Mouse (Mus musculus): ENCODE results near the gene Gm38394. TPM values are rescaled to one million over a fixed set of nuclear protein-coding genes. Genes with fewer than 3 reads are reported as not detected.

The Gm38394 gene
- polyA plus RNA-seq, 1 experiment from 2014 or later: 6.2 TPM

DNA sequence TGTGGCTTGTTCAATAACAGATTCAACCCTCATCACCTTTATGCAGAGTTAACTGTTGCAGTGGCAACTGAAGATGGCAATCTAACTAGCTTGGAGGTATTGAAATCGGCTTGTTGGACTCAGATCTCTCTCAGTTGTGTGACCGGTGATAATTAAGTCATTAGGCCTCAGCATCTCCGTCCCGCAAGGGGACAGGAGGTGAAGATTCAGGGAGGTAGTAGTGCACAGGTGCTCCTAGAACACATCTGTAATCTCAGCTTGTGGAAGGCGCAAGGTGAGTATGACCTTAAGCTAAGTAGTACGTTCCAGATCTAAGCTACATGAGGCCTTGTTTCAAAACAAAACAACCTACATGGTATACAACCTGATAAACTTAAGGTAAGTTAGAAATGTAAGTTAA lies 50.5 kb downstream of the Gm38394 start:
- peaks cover 6% of the 10 kb centered on the region; the same call in 1 of the 2 replicates for H3K4me1 ChIP-seq
- peaks cover 49% of the 10 kb centered on the region for H3K36me3 ChIP-seq
- peak overlapping the region; percentile 96 for H3K4me3 ChIP-seq
- H3K27me3 ChIP-seq (ENCODE audit: low read depth, poor library complexity, severe bottlenecking): no peaks in the 10 kb centered on the region
- no peaks in the 10 kb centered on the region for H3K9me3 ChIP-seq (replicated peaks)
- no peak for DNase-seq (ENCODE audit: low spot score)
- WGBS: 62% methylated on average over 6 of the region's 6 CpGs
- peak overlapping the region; percentile 100; the same call in 1 of the 2 replicates for H3K27ac ChIP-seq

DNA sequence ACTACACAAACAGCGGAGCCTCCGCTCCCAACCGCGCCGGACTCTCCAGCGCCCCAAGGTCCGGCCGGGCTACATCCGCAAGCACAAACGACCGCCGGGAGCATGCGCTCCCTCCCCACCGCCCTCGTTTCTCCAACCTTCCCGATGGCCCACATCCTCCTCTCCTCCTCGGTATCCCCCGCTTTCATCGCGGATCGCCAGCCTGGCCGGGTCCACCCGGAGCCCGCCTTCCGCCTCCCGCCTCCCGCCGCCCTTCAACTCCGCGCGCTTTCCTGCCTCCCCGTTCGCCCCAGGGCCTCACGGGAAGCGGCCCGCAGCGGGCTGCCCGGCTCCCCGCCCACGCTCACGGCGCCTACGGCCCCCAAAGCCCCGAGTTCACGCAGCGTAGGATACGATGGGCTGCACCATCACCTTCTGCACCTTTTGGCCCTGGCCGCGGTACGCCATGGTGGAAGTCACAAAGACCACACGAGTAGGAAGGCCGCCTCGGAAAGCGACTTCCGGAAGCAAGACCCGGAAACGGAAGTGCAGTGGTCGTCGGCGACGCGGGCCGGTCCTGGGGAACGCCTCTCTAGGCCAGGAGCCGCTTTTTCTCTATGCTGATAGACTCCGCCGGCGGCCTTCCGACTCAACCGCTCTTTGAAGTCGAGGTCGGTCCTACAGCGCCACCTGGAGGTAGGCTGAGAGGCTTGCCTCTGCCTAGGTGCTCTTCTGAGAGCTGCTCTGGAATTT lies 51.2 kb downstream of the Gm38394 start, which contains the start of gene Snrpe:
Gene Snrpe (minus strand): TSS at position 521 of the 732 bp plus-strand sequence.
- under 1% methylated on average over 73 of the region's 73 CpGs for WGBS
- peaks cover 52% of the 10 kb centered on the region for H3K36me3 ChIP-seq
- peaks cover 6% of the 10 kb centered on the region; the same call in 1 of the 2 replicates for H3K4me1 ChIP-seq
- peak within 1 kb of the TSS; percentile 96 for H3K4me3 ChIP-seq
- H3K27me3 ChIP-seq (ENCODE audit: low read depth, poor library complexity, severe bottlenecking): no peaks in the 10 kb centered on the region
- H3K9me3 ChIP-seq (replicated peaks): no peaks in the 10 kb centered on the region
- peak; percentile 99 for DNase-seq (ENCODE audit: low spot score)
- H3K27ac ChIP-seq: peak within 1 kb of the TSS; percentile 100

DNA sequence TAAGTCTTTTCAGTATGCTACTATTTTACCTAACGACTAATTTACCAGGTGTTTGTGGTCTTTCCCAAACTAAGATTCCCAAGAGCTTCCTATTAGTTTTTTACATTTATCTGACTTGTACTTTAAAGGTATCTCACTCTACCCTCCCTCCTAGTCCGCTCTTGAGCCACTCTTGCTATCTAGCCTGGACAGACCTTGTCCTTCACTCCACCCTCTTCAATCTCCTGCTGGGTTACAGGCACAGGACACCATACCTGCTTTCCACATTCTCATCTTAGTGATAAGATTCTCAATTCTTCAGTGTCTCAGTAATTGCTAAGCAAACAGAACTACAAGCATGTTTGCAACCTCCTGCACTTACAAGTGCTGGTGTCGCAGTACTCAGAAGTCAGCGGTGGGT lies 57.9 kb downstream of the Gm38394 start:
- H3K4me1 ChIP-seq: no peaks in the 10 kb centered on the region
- WGBS: 97% methylated on average over 4 of the region's 4 CpGs
- no peak overlapping the region for H3K4me3 ChIP-seq
- H3K27me3 ChIP-seq (ENCODE audit: low read depth, poor library complexity, severe bottlenecking): no peaks in the 10 kb centered on the region
- no peaks in the 10 kb centered on the region for H3K9me3 ChIP-seq (replicated peaks)
- no peak for DNase-seq (ENCODE audit: low spot score)
- no peak overlapping the region for H3K27ac ChIP-seq
- peaks cover 80% of the 10 kb centered on the region for H3K36me3 ChIP-seq

DNA sequence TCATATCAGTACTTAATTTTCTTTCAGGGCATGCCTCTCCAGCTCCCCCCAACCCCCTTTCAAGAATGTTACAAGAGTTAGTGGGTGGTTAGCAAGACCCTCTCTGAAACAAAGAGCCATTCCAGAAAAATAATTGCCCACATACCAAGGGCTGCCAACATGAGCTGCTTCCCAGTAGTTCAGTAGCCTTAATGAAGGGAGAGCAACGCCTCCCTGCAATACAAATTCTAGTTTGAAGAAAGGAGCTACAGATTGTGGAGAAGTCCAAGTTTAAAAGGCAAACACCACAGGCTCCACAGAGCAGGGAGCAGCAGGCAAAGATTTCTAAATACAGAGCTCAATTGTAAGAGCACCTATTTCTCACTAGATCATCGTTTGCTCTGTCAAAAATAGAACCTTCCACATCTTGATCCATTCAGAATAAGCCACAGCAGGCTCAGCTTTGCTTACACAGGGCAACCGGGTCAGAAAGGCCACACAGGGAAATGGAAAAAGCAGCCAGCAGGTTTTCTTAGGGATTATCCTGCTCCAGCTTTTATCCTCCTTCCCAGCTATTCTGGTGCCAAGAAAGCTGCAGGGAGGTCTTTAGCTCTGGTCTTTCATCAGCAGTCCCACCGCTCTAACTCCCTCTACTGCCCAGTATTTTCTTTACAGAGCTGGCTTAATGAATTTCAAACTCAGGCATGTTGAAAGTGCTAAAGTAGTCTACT lies 64.7 kb downstream of the Gm38394 start:
- Histone ChIP-seq H3K27ac (peak overlapping the region; percentile 56), H3K27me3 (ENCODE audit: low read depth, poor library complexity, severe bottlenecking) (no peaks in the 10 kb centered on the region), H3K4me3 (no peak overlapping the region), H3K36me3 (peaks cover 13% of the 10 kb centered on the region), H3K4me1 (peaks cover 16% of the 10 kb centered on the region), H3K9me3 (replicated peaks) (no peaks in the 10 kb centered on the region)
- WGBS: 19% methylated on average over 4 of the region's 4 CpGs
- DNase-seq (ENCODE audit: low spot score): no peak

DNA sequence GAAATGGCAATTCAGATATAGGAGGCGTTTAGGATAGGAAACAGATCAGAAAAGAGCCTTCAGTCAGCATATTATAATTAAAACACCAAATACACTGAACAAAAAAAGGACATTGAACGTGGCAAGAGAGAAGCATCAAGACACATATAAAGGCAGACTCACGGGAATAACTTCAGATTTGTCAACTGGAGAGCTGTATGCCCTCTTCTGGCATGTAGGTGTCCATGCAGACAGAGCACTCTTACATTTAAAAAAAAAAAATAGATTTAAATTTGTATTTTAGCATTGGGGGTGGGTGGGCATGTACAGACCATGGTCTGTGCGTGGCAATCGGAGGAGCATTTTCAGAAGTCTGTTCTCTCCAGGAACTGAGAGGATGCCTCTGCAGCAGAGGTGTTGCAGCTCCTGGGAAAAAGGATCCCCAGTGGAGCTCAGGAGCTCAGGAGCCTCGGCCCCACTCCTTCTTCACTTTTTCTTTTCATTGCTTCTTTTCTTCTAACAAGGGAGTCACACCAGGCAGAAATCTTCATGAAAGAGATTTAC lies 75.1 kb downstream of the Gm38394 start:
- no peaks in the 10 kb centered on the region for H3K27me3 ChIP-seq (ENCODE audit: low read depth, poor library complexity, severe bottlenecking)
- no peak overlapping the region for H3K4me3 ChIP-seq
- DNase-seq (ENCODE audit: low spot score): no peak
- no peaks in the 10 kb centered on the region for H3K36me3 ChIP-seq
- no peak overlapping the region for H3K27ac ChIP-seq
- H3K4me1 ChIP-seq: peaks cover 6% of the 10 kb centered on the region; the same call in 1 of the 2 replicates
- WGBS: 82% methylated on average over 6 of the region's 6 CpGs
- H3K9me3 ChIP-seq (replicated peaks): no peaks in the 10 kb centered on the region

DNA sequence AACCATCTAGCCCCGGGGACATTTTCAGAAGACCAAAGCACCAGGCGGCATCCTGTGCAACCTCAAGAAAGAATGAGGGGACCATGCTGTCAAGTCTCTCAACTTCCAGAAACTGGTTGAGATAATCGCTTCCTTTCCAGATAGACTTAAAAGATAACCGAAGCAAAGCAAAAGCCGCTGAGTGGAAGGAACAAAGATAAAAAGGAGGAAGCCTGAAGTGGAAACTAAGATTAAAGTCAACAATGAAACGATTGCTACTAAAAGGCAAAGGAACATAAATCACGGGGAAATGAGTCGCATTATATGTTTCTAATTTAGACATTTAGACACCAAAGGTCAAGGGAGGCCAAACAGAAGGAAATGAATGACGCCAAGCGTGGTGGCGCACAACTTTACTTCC lies 89.8 kb downstream of the Gm38394 start:
- DNase-seq (ENCODE audit: low spot score): peak; percentile 18
- no peaks in the 10 kb centered on the region for H3K4me1 ChIP-seq
- H3K27me3 ChIP-seq (ENCODE audit: low read depth, poor library complexity, severe bottlenecking): no peaks in the 10 kb centered on the region
- H3K9me3 ChIP-seq (replicated peaks): no peaks in the 10 kb centered on the region
- H3K36me3 ChIP-seq: no peaks in the 10 kb centered on the region
- no peak overlapping the region for H3K27ac ChIP-seq
- WGBS: 75% methylated on average over 11 of the region's 11 CpGs
- H3K4me3 ChIP-seq: no peak overlapping the region

Other genes with a start within 250 kb of the Gm38394 start
- gene Sox13, start 236.9 kb downstream of the Gm38394 start, polyA plus RNA-seq (2016; fragmentation: Nextera tagmentation; extraction: Ambion mirVana): 10.3 and 12.9 TPM in 2 replicates
- gene Snrpe, start 51.0 kb downstream of the Gm38394 start, polyA plus RNA-seq (2016; fragmentation: Nextera tagmentation; extraction: Ambion mirVana): 928 and 985 TPM in 2 replicates
- gene Zbed6, start 433 bp downstream of the Gm38394 start, polyA plus RNA-seq (2016; fragmentation: Nextera tagmentation; extraction: Ambion mirVana): not detected in 2 replicates
- 0.62 and 0.75 TPM in 2 replicates for gene Lax1, start 28.8 kb upstream of the Gm38394 start, polyA plus RNA-seq (2016; fragmentation: Nextera tagmentation; extraction: Ambion mirVana)
- gene Atp2b4, start 139.7 kb upstream of the Gm38394 start, polyA plus RNA-seq (2016; fragmentation: Nextera tagmentation; extraction: Ambion mirVana): 2.5 and 3.5 TPM in 2 replicates
- gene Optc, start 246.7 kb upstream of the Gm38394 start, polyA plus RNA-seq (2016; fragmentation: Nextera tagmentation; extraction: Ambion mirVana): 0.24 and 0.41 TPM in 2 replicates

Data from limb, embryonic 10.5 days (tissue).